Mouse (Mus musculus): ENCODE data around the gene Mfng. TPM values are rescaled to one million over a fixed set of nuclear protein-coding genes. Genes with fewer than 3 reads are reported as not detected.

The Mfng gene
- total RNA-seq, 2 experiments from 2014 or later: 14.0 to 14.6 TPM

- intact Hi-C loops (cut with DNase I): loop anchor here (1.0 to 2.0 kb wide), 2 partner anchors 41 to 97 kb away; no protein-coding TSS in a partner anchor
Measured at GRCm38 (mm10) chr15:78720094-78720493, 53.2 kb downstream of the Mfng start.

GRCm38 (mm10) chr15:78719416-78719815 lies 53.9 kb downstream of the Mfng start:
- intact Hi-C loops (cut with DNase I): no loop called here

More at GRCm38 (mm10) chr15:78720094-78720493, 53.2 kb downstream of the Mfng start:
- peak; percentile 64 to 82 for DNase-seq

GRCm38 (mm10) chr15:78718290-78719250 lies 54.7 kb downstream of the Mfng start, which contains the start of gene Elfn2:
TSS of gene Elfn2 (minus strand) at chr15:78718771.
- DNase-seq: peak in 1 of 2 experiments; percentile 4
- intact Hi-C loops (cut with DNase I): no loop called here

More at GRCm38 (mm10) chr15:78719416-78719815, 53.9 kb downstream of the Mfng start:
- no peak for DNase-seq

- DNase-seq: no peak
- intact Hi-C loops (cut with DNase I): no loop called here
Measured at GRCm38 (mm10) chr15:78716936-78717335, 56.3 kb downstream of the Mfng start.

GRCm38 (mm10) chr15:78715856-78716255 lies 57.4 kb downstream of the Mfng start:
- intact Hi-C loops (cut with DNase I): no loop called here

GRCm38 (mm10) chr15:78713751-78714150 lies 59.5 kb downstream of the Mfng start:
- DNase-seq: no peak
- intact Hi-C loops (cut with DNase I): no loop called here

More at GRCm38 (mm10) chr15:78715856-78716255, 57.4 kb downstream of the Mfng start:
- no peak for DNase-seq

GRCm38 (mm10) chr15:78712335-78713258 lies 60.7 kb downstream of the Mfng start:
- intact Hi-C loops (cut with DNase I): no loop called here

GRCm38 (mm10) chr15:78711935-78712334 lies 61.3 kb downstream of the Mfng start:
- intact Hi-C loops (cut with DNase I): no loop called here
- DNase-seq: no peak

More at GRCm38 (mm10) chr15:78712335-78713258, 60.7 kb downstream of the Mfng start:
- peak; percentile 17 to 36 for DNase-seq

GRCm38 (mm10) chr15:78710634-78711033 lies 62.6 kb downstream of the Mfng start:
- no peak for DNase-seq
- intact Hi-C loops (cut with DNase I): no loop called here

- peak in 1 of 2 experiments; percentile 15 for DNase-seq
- intact Hi-C loops (cut with DNase I): no loop called here
Measured at GRCm38 (mm10) chr15:78709767-78710166, 63.5 kb downstream of the Mfng start.

GRCm38 (mm10) chr15:78706630-78707029 lies 66.6 kb downstream of the Mfng start:
- intact Hi-C loops (cut with DNase I): no loop called here
- DNase-seq: no peak

Other genes starting within 250 kb of the Mfng start
- 10 to 100 TPM; 83.9 to 98.0 TPM for gene C1qtnf6, start 242.1 kb downstream of the Mfng start, total RNA-seq (2021)
- not detected for gene Sstr3, start 228.8 kb downstream of the Mfng start, total RNA-seq (2021)
- 10 to 100 TPM in 1 of 2 experiments, 1 to 10 TPM in 1; 3.9 to 18.7 TPM for gene Rac2, start 200.7 kb downstream of the Mfng start, total RNA-seq (2021)
- 1 to 10 TPM; 5.7 to 8.8 TPM for gene Cyth4, start 176.4 kb downstream of the Mfng start, total RNA-seq (2021)
- 1 to 10 TPM; 3.5 to 4.2 TPM for gene Elfn2, start 54.7 kb downstream of the Mfng start, total RNA-seq (2021)
- gene Card10, start 29.6 kb upstream of the Mfng start, total RNA-seq (2021): 10 to 100 TPM; 20.3 to 20.6 TPM
- gene Cdc42ep1, start 69.1 kb upstream of the Mfng start, total RNA-seq (2021): 10 to 100 TPM; 47.5 to 50.8 TPM
- gene Lgals2, start 82.1 kb upstream of the Mfng start, total RNA-seq (2021): under 1 TPM in 1 of 2 experiments, not detected in 1; 0.53 TPM
- 10 to 100 TPM; 38.4 to 39.7 TPM for gene Gga1, start 103.7 kb upstream of the Mfng start, total RNA-seq (2021)
- gene Gm49510, start 126.2 kb upstream of the Mfng start, total RNA-seq (2021): not detected
- gene Sh3bp1, start 126.3 kb upstream of the Mfng start, total RNA-seq (2021): 1 to 10 TPM; 4.6 to 6.3 TPM
- 1 to 10 TPM; 1.6 to 1.9 TPM for gene Pdxp, start 140.4 kb upstream of the Mfng start, total RNA-seq (2021)
- 100 to 1,000 TPM; 236 to 276 TPM for gene Lgals1, start 153.2 kb upstream of the Mfng start, total RNA-seq (2021)
- gene Nol12, start 161.5 kb upstream of the Mfng start, total RNA-seq (2021): 10 to 100 TPM; 13.6 to 14.3 TPM
- 10 to 100 TPM; 44.6 to 49.6 TPM for gene Triobp, start 174.2 kb upstream of the Mfng start, total RNA-seq (2021)

Data from heart, postnatal 14 days (tissue).